Mouse (Mus musculus) cerebellum, adult 2 months (tissue): ENCODE measurements around the gene Gm10382.

Source experiments
- CTCF ChIP-seq: fragments of 200-500 bp; IDR thresholded peaks from 2 replicates; pipeline ENCODE4 v1.5.1; 2011; ENCODE audit warnings: low read depth, mild to moderate bottlenecking, control low read depth, low read length, moderate library complexity, borderline replicate concordance; ENCODE audit not compliant: insufficient read depth
- POLR2A ChIP-seq: fragments of 200-500 bp; IDR thresholded peaks from 2 replicates; pipeline ENCODE4 v1.6.1; 2011; ENCODE audit warnings: low read length, control low read depth, borderline replicate concordance; ENCODE audit not compliant: insufficient read depth

DNA sequence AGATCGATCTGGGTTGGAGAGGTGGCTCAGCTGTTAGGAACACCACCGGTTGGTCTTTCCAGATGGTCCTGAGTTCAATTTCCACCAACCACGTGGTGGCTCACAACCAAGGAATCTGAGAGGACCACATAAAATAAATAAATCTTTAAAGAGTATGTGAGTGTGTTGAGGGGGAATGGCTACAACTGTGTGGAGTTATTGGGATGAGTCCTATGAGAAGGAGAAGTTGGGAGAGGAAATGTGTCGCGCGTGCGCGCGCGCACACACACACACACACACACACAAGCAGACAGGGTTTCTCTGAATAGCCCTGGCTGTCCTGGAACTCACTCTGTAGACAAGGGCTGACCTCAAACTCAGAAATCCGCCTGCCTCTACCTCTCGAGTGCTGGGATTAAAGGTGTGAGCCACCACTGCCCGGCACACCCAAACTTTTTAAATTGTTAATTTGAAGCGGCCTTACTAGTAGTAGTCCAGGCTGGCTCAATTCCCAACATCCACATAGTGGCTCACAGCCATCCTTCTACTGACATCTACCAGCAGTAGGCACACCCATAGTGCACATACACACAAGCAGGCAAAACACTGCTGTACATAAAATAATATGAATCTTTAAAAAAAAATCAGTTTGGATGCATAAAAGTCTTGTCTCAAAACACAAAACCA is 18.9 kb downstream of the Gm10382 start:
- TF ChIP-seq CTCF = no peak
- TF ChIP-seq POLR2A = no peak
